Comparison of ENCODE assay signal across 12 mouse cellular contexts in genomic region chr17:71693313-71693712, GRCm38 (mm10). TPM values are rescaled to one million over a fixed set of nuclear protein-coding genes. Genes with fewer than 3 reads are reported as not detected.
DNase-seq lines count a peak whose midpoint lies in the region; ATAC-seq lines count a peak whose summit lies in the region.
"Had no signal": no experiment of that assay in that cellular context is flagged by ENCODE, and none has a peak within 500 bp of the region (broad histone marks: within the 10 kb centered on the region; RNA-seq: fewer than 3 reads in every experiment).

No protein-coding gene starts in this region.

- no peak overlapping the region for H3K27ac ChIP-seq in heart, embryonic 12.5 days (ENCODE audit: poor library complexity, severe bottlenecking)
- H3K27ac ChIP-seq in midbrain, embryonic 14.5 days (replicated peaks; ENCODE audit: low read depth, low read length): no peak overlapping the region
- H3K27ac ChIP-seq in midbrain, embryonic 16.5 days (ENCODE audit: low read length): no peak overlapping the region
- no peak overlapping the region for H3K27ac ChIP-seq in liver, embryonic 11.5 days (ENCODE audit: low read depth, low read length)
- H3K27ac ChIP-seq: midbrain, embryonic 12.5 days had no signal

- H3K36me3 ChIP-seq in heart, embryonic 12.5 days: no peaks in the 10 kb centered on the region
- no peaks in the 10 kb centered on the region for H3K36me3 ChIP-seq in midbrain, embryonic 14.5 days (ENCODE audit: control insufficient read depth, insufficient read depth, low read length)
- no peaks in the 10 kb centered on the region for H3K36me3 ChIP-seq in midbrain, embryonic 16.5 days (ENCODE audit: control insufficient read depth, insufficient read depth, low read length)
- H3K36me3 ChIP-seq in liver, embryonic 11.5 days (ENCODE audit: control insufficient read depth, insufficient read depth, low read length): no peaks in the 10 kb centered on the region
- H3K36me3 ChIP-seq: midbrain, embryonic 12.5 days had no signal

- DNase-seq in heart, postnatal 10 days: peak; percentile 35 to 47
- DNase-seq in midbrain, embryonic 14.5 days: peak; percentile 36
- DNase-seq in left cerebral cortex, postnatal 14 days (ENCODE audit: low spot score in 2 of 2): peak; percentile 59 to 78
- peak; percentile 69 for DNase-seq in right cerebral cortex, postnatal 25 days
- no peak for DNase-seq in liver, embryonic 11.5 days (ENCODE audit: low spot score)
- DNase-seq in urinary bladder, postnatal 10 days (ENCODE audit: low spot score): no peak

- no peak for ATAC-seq in heart, embryonic 12.5 days (ENCODE audit: insufficient number of reproducible peaks, low FRiP score)
- no peak for ATAC-seq in midbrain, embryonic 14.5 days (ENCODE audit: low FRiP score, low TSS enrichment)
- ATAC-seq in midbrain, embryonic 16.5 days: no peak
- no peak for ATAC-seq in liver, embryonic 11.5 days (replicated peaks; ENCODE audit: low FRiP score)

- H3K27me3 ChIP-seq in heart, embryonic 12.5 days (replicated peaks): no peaks in the 10 kb centered on the region
- H3K27me3 ChIP-seq in midbrain, embryonic 14.5 days (ENCODE audit: control insufficient read depth, insufficient read depth, low read length): no peaks in the 10 kb centered on the region
- no peaks in the 10 kb centered on the region for H3K27me3 ChIP-seq in midbrain, embryonic 16.5 days (ENCODE audit: control insufficient read depth, insufficient read depth, low read depth, low read length)
- no peaks in the 10 kb centered on the region for H3K27me3 ChIP-seq in liver, embryonic 11.5 days (replicated peaks; ENCODE audit: control insufficient read depth, insufficient read depth, low read length)
- H3K27me3 ChIP-seq: midbrain, embryonic 12.5 days had no signal

- intact Hi-C loops in heart, postnatal 10 days (cut with DNase I): no loop called here
- intact Hi-C loops in left cerebral cortex, postnatal 14 days (cut with DNase I): no loop called here

- 57% methylated on average over 5 of the region's 5 CpGs for WGBS in heart, embryonic 12.5 days
- WGBS in midbrain, embryonic 14.5 days: 38% methylated on average over 5 of the region's 5 CpGs
- WGBS in midbrain, embryonic 16.5 days: 33% methylated on average over 5 of the region's 5 CpGs
- 61% methylated on average over 5 of the region's 5 CpGs for WGBS in liver, embryonic 11.5 days

- no peak overlapping the region for H3K9ac ChIP-seq in heart, embryonic 12.5 days
- H3K9ac ChIP-seq in midbrain, embryonic 14.5 days (replicated peaks; ENCODE audit: low read length): no peak overlapping the region
- H3K9ac ChIP-seq in midbrain, embryonic 16.5 days (ENCODE audit: low read depth, low read length): no peak overlapping the region
- no peak overlapping the region for H3K9ac ChIP-seq in liver, embryonic 11.5 days (ENCODE audit: low read depth, low read length)
- H3K9ac ChIP-seq: midbrain, embryonic 12.5 days had no signal

- H3K4me1 ChIP-seq in heart, embryonic 12.5 days (replicated peaks): peaks cover 37% of the 10 kb centered on the region
- H3K4me1 ChIP-seq in midbrain, embryonic 14.5 days (ENCODE audit: control insufficient read depth, insufficient read depth, low read length): peaks cover 7% of the 10 kb centered on the region; the same call in 1 of the 2 replicates
- peaks cover 13% of the 10 kb centered on the region for H3K4me1 ChIP-seq in midbrain, embryonic 16.5 days (ENCODE audit: control insufficient read depth, insufficient read depth, low read length)
- H3K4me1 ChIP-seq in liver, embryonic 11.5 days (replicated peaks; ENCODE audit: control insufficient read depth, insufficient read depth, low read length): no peaks in the 10 kb centered on the region; the same call in 1 of the 2 replicates

- no peak overlapping the region for H3K4me2 ChIP-seq in heart, embryonic 12.5 days
- H3K4me2 ChIP-seq in midbrain, embryonic 14.5 days (ENCODE audit: low read length): no peak overlapping the region
- H3K4me2 ChIP-seq in midbrain, embryonic 16.5 days (ENCODE audit: low read length): no peak overlapping the region
- no peak overlapping the region for H3K4me2 ChIP-seq in liver, embryonic 11.5 days
- H3K4me2 ChIP-seq: midbrain, embryonic 12.5 days had no signal

- H3K4me3 ChIP-seq in heart, embryonic 12.5 days: no peak overlapping the region
- H3K4me3 ChIP-seq in midbrain, embryonic 14.5 days (replicated peaks; ENCODE audit: low read depth, low read length): no peak overlapping the region
- no peak overlapping the region for H3K4me3 ChIP-seq in midbrain, embryonic 16.5 days (ENCODE audit: low read depth, low read length)
- H3K4me3 ChIP-seq in liver, embryonic 11.5 days (ENCODE audit: low read depth, low read length): no peak overlapping the region
- H3K4me3 ChIP-seq: midbrain, embryonic 12.5 days had no signal

- 0 out of 2 replicates have a peak, but pooled peaks cover 6% of the 10 kb centered on the region for H3K9me3 ChIP-seq in heart, embryonic 12.5 days (replicated peaks)
- H3K9me3 ChIP-seq in midbrain, embryonic 14.5 days (ENCODE audit: control insufficient read depth, low read length): peaks cover 5% of the 10 kb centered on the region; the same call in 1 of the 2 replicates
- no peaks in the 10 kb centered on the region; the same call in 1 of the 2 replicates for H3K9me3 ChIP-seq in midbrain, embryonic 16.5 days (replicated peaks; ENCODE audit: control insufficient read depth, low read length, poor library complexity, severe bottlenecking)
- no peaks in the 10 kb centered on the region for H3K9me3 ChIP-seq in liver, embryonic 11.5 days (ENCODE audit: control insufficient read depth, low read length)
- H3K9me3 ChIP-seq: midbrain, embryonic 12.5 days had no signal

RNA-seq across cellular contexts. Expression of gene Togaram2, which starts 20.3 kb away (rescaled TPM):
- 1 to 10 TPM; 1.7 to 2.0 TPM for total RNA-seq in heart, postnatal 10 days (2021)
- polyA plus RNA-seq in heart, embryonic 12.5 days (2016; fragmentation: Nextera tagmentation; extraction: Ambion mirVana): 2.7 and 2.9 TPM in 2 replicates
- 0.14 and 0.35 TPM in 2 replicates for polyA plus RNA-seq in midbrain, embryonic 14.5 days (2014; fragmentation: Nextera tagmentation; extraction: Ambion mirVana)
- 0.76 and 1.5 TPM in 2 replicates for polyA plus RNA-seq in midbrain, embryonic 16.5 days (2015; fragmentation: Nextera tagmentation; extraction: Ambion mirVana)
- total RNA-seq in left cerebral cortex, postnatal 14 days (2021): 1 to 10 TPM; 2.4 to 2.9 TPM
- not detected in 2 replicates for polyA plus RNA-seq in liver, embryonic 11.5 days (2014; fragmentation: Nextera tagmentation; extraction: Ambion mirVana)
- polyA plus RNA-seq: C2C12 had no signal

RNA-seq across cellular contexts. Expression of gene Pcare, which starts 59.4 kb away (rescaled TPM):
- under 1 TPM; 0.57 to 0.77 TPM for total RNA-seq in heart, postnatal 10 days (2021)
- not detected in 2 replicates for polyA plus RNA-seq in heart, embryonic 12.5 days (2016; fragmentation: Nextera tagmentation; extraction: Ambion mirVana)
- polyA plus RNA-seq in midbrain, embryonic 14.5 days (2014; fragmentation: Nextera tagmentation; extraction: Ambion mirVana): not detected in 2 replicates
- not detected in 2 replicates for polyA plus RNA-seq in midbrain, embryonic 16.5 days (2015; fragmentation: Nextera tagmentation; extraction: Ambion mirVana)
- total RNA-seq in left cerebral cortex, postnatal 14 days (2021): under 1 TPM; 0.34 to 0.40 TPM
- 0.04 TPM in 1 of 2 replicates, not detected in the other for polyA plus RNA-seq in liver, embryonic 11.5 days (2014; fragmentation: Nextera tagmentation; extraction: Ambion mirVana)
- polyA plus RNA-seq: C2C12; large intestine, adult 2 months; midbrain, embryonic 12.5 days; spleen, adult 2 months had no signal

Comparison
In these comparisons a context has a peak if more than half of its experiments do, and no peak if none do; other contexts are left out.
1. DNase-seq: peak in heart, postnatal 10 days (2 of 2), midbrain, embryonic 14.5 days (single experiment), left cerebral cortex, postnatal 14 days (2 of 2) and right cerebral cortex, postnatal 25 days (single experiment); none in liver, embryonic 11.5 days (single experiment) and urinary bladder, postnatal 10 days (single experiment).